Mouse (Mus musculus): ENCODE measurements around the gene Cd2bp2. TPM values are rescaled to one million over a fixed set of nuclear protein-coding genes. Genes with fewer than 3 reads are reported as not detected.

Cd2bp2 gene
- total RNA-seq, 2 experiments from 2014 or later: 21.1 to 44.1 TPM

- ATAC-seq (replicated peaks; ENCODE audit: poor library complexity, severe bottlenecking): no peak; the same call in 1 of the 2 replicates
Observed at GRCm38 (mm10) chr7:127145387-127146266, 50.2 kb downstream of the Cd2bp2 start.

- ATAC-seq (replicated peaks; ENCODE audit: poor library complexity, severe bottlenecking): peak; percentile 24; the same call in 1 of the 2 replicates
Observed at GRCm38 (mm10) chr7:127144412-127144811, 51.4 kb downstream of the Cd2bp2 start.

GRCm38 (mm10) chr7:127142666-127143065 is 53.2 kb downstream of the Cd2bp2 start:
- no peak for ATAC-seq (replicated peaks; ENCODE audit: poor library complexity, severe bottlenecking)

- ATAC-seq (replicated peaks; ENCODE audit: poor library complexity, severe bottlenecking): no peak
Observed at GRCm38 (mm10) chr7:127142214-127142613, 53.6 kb downstream of the Cd2bp2 start.

Other genes with a start within 250 kb of the Cd2bp2 start
- gene Asphd1, start 246.5 kb downstream of the Cd2bp2 start, total RNA-seq (2014; fragmentation: Nextera tagmentation): not detected in 2 replicates
- not detected in 2 replicates for gene Asphd1, start 246.5 kb downstream of the Cd2bp2 start, total RNA-seq (2017)
- gene Sez6l2, start 245.5 kb downstream of the Cd2bp2 start, total RNA-seq (2014; fragmentation: Nextera tagmentation): 3.4 and 6.4 TPM in 2 replicates
- 0.46 and 1.4 TPM in 2 replicates for gene Sez6l2, start 245.5 kb downstream of the Cd2bp2 start, total RNA-seq (2017)
- 72.3 and 78.9 TPM in 2 replicates for gene Cdipt, start 220.1 kb downstream of the Cd2bp2 start, total RNA-seq (2014; fragmentation: Nextera tagmentation)
- 38.2 and 63.1 TPM in 2 replicates for gene Cdipt, start 220.1 kb downstream of the Cd2bp2 start, total RNA-seq (2017)
- 1.1 and 2.7 TPM in 2 replicates for gene Cdiptos, start 220.0 kb downstream of the Cd2bp2 start, total RNA-seq (2014; fragmentation: Nextera tagmentation)
- gene Cdiptos, start 220.0 kb downstream of the Cd2bp2 start, total RNA-seq (2017): 0.26 and 1.1 TPM in 2 replicates
- gene Mvp, start 181.4 kb downstream of the Cd2bp2 start, total RNA-seq (2014; fragmentation: Nextera tagmentation): 9.8 and 13.1 TPM in 2 replicates
- gene Mvp, start 181.4 kb downstream of the Cd2bp2 start, total RNA-seq (2017): 17.7 and 22.1 TPM in 2 replicates
- not detected in 2 replicates for gene Pagr1b, start 179.6 kb downstream of the Cd2bp2 start, total RNA-seq (2014; fragmentation: Nextera tagmentation)
- 10.5 TPM in 1 of 2 replicates, not detected in the other for gene Pagr1b, start 179.6 kb downstream of the Cd2bp2 start, total RNA-seq (2017)
- gene Pagr1a, start 178.7 kb downstream of the Cd2bp2 start, total RNA-seq (2014; fragmentation: Nextera tagmentation): 17.5 and 50.8 TPM in 2 replicates
- gene Pagr1a, start 178.7 kb downstream of the Cd2bp2 start, total RNA-seq (2017): 3.4 and 27.2 TPM in 2 replicates
- 2.3 and 28.3 TPM in 2 replicates for gene Gm42742, start 175.0 kb downstream of the Cd2bp2 start, total RNA-seq (2014; fragmentation: Nextera tagmentation)
- gene Gm42742, start 175.0 kb downstream of the Cd2bp2 start, total RNA-seq (2017): 32.7 and 35.4 TPM in 2 replicates
- gene Prrt2, start 174.8 kb downstream of the Cd2bp2 start, total RNA-seq (2014; fragmentation: Nextera tagmentation): 1.8 and 6.9 TPM in 2 replicates
- gene Prrt2, start 174.8 kb downstream of the Cd2bp2 start, total RNA-seq (2017): 0.43 and 1.6 TPM in 2 replicates
- gene Maz, start 169.0 kb downstream of the Cd2bp2 start, total RNA-seq (2014; fragmentation: Nextera tagmentation): 143 and 169 TPM in 2 replicates
- gene Maz, start 169.0 kb downstream of the Cd2bp2 start, total RNA-seq (2017): 52.5 and 77.5 TPM in 2 replicates
- 26.2 and 29.2 TPM in 2 replicates for gene Kif22, start 153.6 kb downstream of the Cd2bp2 start, total RNA-seq (2014; fragmentation: Nextera tagmentation)
- gene Kif22, start 153.6 kb downstream of the Cd2bp2 start, total RNA-seq (2017): 65.0 and 67.4 TPM in 2 replicates
- gene Zg16, start 108.7 kb downstream of the Cd2bp2 start, total RNA-seq (2014; fragmentation: Nextera tagmentation): not detected in 2 replicates
- 1.6 and 2.5 TPM in 2 replicates for gene Zg16, start 108.7 kb downstream of the Cd2bp2 start, total RNA-seq (2017)
- 19.3 and 22.1 TPM in 2 replicates for gene AI467606, start 104.7 kb downstream of the Cd2bp2 start, total RNA-seq (2014; fragmentation: Nextera tagmentation)
- gene AI467606, start 104.7 kb downstream of the Cd2bp2 start, total RNA-seq (2017): 23.5 and 25.9 TPM in 2 replicates
- gene Qprt, start 73.8 kb downstream of the Cd2bp2 start, total RNA-seq (2014; fragmentation: Nextera tagmentation): 2.7 and 3.1 TPM in 2 replicates
- 0.21 and 1.6 TPM in 2 replicates for gene Qprt, start 73.8 kb downstream of the Cd2bp2 start, total RNA-seq (2017)
- gene Spn, start 58.2 kb downstream of the Cd2bp2 start, total RNA-seq (2014; fragmentation: Nextera tagmentation): 123 and 159 TPM in 2 replicates
- 293 and 356 TPM in 2 replicates for gene Spn, start 58.2 kb downstream of the Cd2bp2 start, total RNA-seq (2017)
- 27.0 and 33.2 TPM in 2 replicates for gene Tbc1d10b, start 12.4 kb upstream of the Cd2bp2 start, total RNA-seq (2014; fragmentation: Nextera tagmentation)
- 26.2 and 35.0 TPM in 2 replicates for gene Tbc1d10b, start 12.4 kb upstream of the Cd2bp2 start, total RNA-seq (2017)
- gene Mylpf, start 12.8 kb upstream of the Cd2bp2 start, total RNA-seq (2014; fragmentation: Nextera tagmentation): 9.1 and 25.5 TPM in 2 replicates
- gene Mylpf, start 12.8 kb upstream of the Cd2bp2 start, total RNA-seq (2017): 1.2 and 4.3 TPM in 2 replicates
- gene Zfp553, start 37.0 kb upstream of the Cd2bp2 start, total RNA-seq (2014; fragmentation: Nextera tagmentation): 6.0 and 18.7 TPM in 2 replicates
- gene Zfp553, start 37.0 kb upstream of the Cd2bp2 start, total RNA-seq (2017): 11.4 and 12.0 TPM in 2 replicates
- gene Sept1, start 37.1 kb upstream of the Cd2bp2 start, total RNA-seq (2014; fragmentation: Nextera tagmentation): 17.1 and 23.3 TPM in 2 replicates
- 29.1 and 33.3 TPM in 2 replicates for gene Sept1, start 37.1 kb upstream of the Cd2bp2 start, total RNA-seq (2017)
- 4.9 and 7.8 TPM in 2 replicates for gene Zfp771, start 48.2 kb upstream of the Cd2bp2 start, total RNA-seq (2014; fragmentation: Nextera tagmentation)
- gene Zfp771, start 48.2 kb upstream of the Cd2bp2 start, total RNA-seq (2017): 5.9 and 10.6 TPM in 2 replicates
- gene Dctpp1, start 64.7 kb upstream of the Cd2bp2 start, total RNA-seq (2014; fragmentation: Nextera tagmentation): 99.5 and 126 TPM in 2 replicates
- 68.9 and 72.0 TPM in 2 replicates for gene Dctpp1, start 64.7 kb upstream of the Cd2bp2 start, total RNA-seq (2017)
- gene Sephs2, start 78.0 kb upstream of the Cd2bp2 start, total RNA-seq (2014; fragmentation: Nextera tagmentation): 63.0 and 70.4 TPM in 2 replicates
- gene Sephs2, start 78.0 kb upstream of the Cd2bp2 start, total RNA-seq (2017): 158 and 176 TPM in 2 replicates
- 57.2 and 65.5 TPM in 2 replicates for gene Itgal, start 100.2 kb upstream of the Cd2bp2 start, total RNA-seq (2014; fragmentation: Nextera tagmentation)
- gene Itgal, start 100.2 kb upstream of the Cd2bp2 start, total RNA-seq (2017): 22.4 and 27.1 TPM in 2 replicates
- 3.7 and 9.6 TPM in 2 replicates for gene Zfp768, start 149.5 kb upstream of the Cd2bp2 start, total RNA-seq (2014; fragmentation: Nextera tagmentation)
- 5.5 and 6.2 TPM in 2 replicates for gene Zfp768, start 149.5 kb upstream of the Cd2bp2 start, total RNA-seq (2017)
- 1.8 and 4.4 TPM in 2 replicates for gene Zfp747, start 180.0 kb upstream of the Cd2bp2 start, total RNA-seq (2014; fragmentation: Nextera tagmentation)
- 6.2 and 13.4 TPM in 2 replicates for gene Zfp747, start 180.0 kb upstream of the Cd2bp2 start, total RNA-seq (2017)
- gene 9130019O22Rik, start 191.1 kb upstream of the Cd2bp2 start, total RNA-seq (2014; fragmentation: Nextera tagmentation): 2.7 and 3.7 TPM in 2 replicates
- 4.1 and 5.5 TPM in 2 replicates for gene 9130019O22Rik, start 191.1 kb upstream of the Cd2bp2 start, total RNA-seq (2017)
- 2.5 TPM in 1 of 2 replicates, not detected in the other for gene E430018J23Rik, start 197.6 kb upstream of the Cd2bp2 start, total RNA-seq (2014; fragmentation: Nextera tagmentation)
- 4.2 and 8.9 TPM in 2 replicates for gene E430018J23Rik, start 197.6 kb upstream of the Cd2bp2 start, total RNA-seq (2017)
- gene Zfp764, start 210.8 kb upstream of the Cd2bp2 start, total RNA-seq (2014; fragmentation: Nextera tagmentation): 8.9 and 10.8 TPM in 2 replicates
- gene Zfp764, start 210.8 kb upstream of the Cd2bp2 start, total RNA-seq (2017): 12.5 and 15.1 TPM in 2 replicates
- 13.5 and 17.6 TPM in 2 replicates for gene Zfp688, start 226.0 kb upstream of the Cd2bp2 start, total RNA-seq (2014; fragmentation: Nextera tagmentation)
- gene Zfp688, start 226.0 kb upstream of the Cd2bp2 start, total RNA-seq (2017): 7.1 and 12.5 TPM in 2 replicates